Mouse (Mus musculus): ENCODE measurements around the gene Nup188. TPM values are rescaled to one million over a fixed set of nuclear protein-coding genes. Genes with fewer than 3 reads are reported as not detected.

Gene Nup188
- polyA plus RNA-seq (2012; rRNA removed): 15.7 and 16.5 TPM in 2 replicates

DNA sequence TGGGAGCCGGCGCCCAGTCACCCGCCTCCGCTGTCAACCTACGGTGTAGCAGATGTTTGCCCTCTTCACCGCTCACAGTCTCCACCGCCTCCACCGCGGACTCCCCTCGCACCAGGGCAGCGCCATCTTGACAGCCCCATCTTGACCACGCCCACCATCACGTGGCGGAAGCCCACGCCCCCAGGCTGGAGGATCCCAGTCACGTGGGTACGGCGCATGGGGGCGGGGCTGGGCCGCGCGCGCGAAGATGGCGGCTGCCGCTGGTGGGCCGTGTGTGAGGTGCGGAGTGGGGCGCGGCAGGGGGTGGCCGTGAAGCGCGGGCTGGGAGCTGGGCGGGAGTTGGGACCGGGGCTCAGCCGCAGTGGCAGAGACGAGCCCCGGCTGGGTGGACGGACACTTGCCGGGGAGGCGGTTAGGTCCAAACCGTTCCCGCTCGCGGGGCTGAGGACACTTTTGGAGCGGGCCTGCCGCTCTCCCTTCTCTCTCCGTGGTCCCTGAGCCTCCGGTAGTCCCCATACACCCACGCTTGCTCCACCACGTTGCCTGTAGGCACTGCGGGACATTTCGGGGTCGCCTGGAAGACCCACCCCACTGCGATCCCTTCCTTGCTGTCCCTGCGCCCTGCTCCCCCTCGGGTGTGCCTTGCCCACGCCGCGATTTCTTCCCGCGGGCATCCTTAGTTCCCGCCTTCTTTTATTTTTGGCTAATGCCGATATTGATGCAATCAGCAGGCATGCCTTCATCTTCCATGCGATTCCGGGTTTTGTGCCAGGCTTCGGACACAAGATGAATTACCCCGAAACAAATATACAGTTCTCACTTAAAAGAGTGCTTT, at the start of gene Nup188, which contains the start of gene Dolk:
Gene Nup188 (plus strand): TSS at position 206 of the 835 bp plus-strand sequence.
Gene Dolk (minus strand): TSS at position 143 of the 835 bp plus-strand sequence.
- Histone ChIP-seq H3K4me1 (ENCODE audit: control insufficient read depth, insufficient read depth, low read length) (peaks cover 4% of the 10 kb centered on the region; the same call in 1 of the 2 replicates), H3K27ac (ENCODE audit: insufficient read depth, low read length) (no peak within 1 kb of the TSS), H3K4me3 (ENCODE audit: insufficient read depth, low read length) (peak within 1 kb of the TSS; percentile 83)
- TF ChIP-seq POLR2A (IDR thresholded peaks at IDR 0.05; ENCODE audit: extremely low read depth, insufficient read depth, low read length): peak; percentile 90
- no peak for TF ChIP-seq CTCF (IDR thresholded peaks at IDR 0.05; ENCODE audit: extremely low read depth, insufficient read depth, low read length)

- peaks cover 8% of the 10 kb centered on the region for H3K4me1 ChIP-seq (ENCODE audit: control insufficient read depth, insufficient read depth, low read length)
- no peak for TF ChIP-seq POLR2A (IDR thresholded peaks at IDR 0.05; ENCODE audit: extremely low read depth, insufficient read depth, low read length)
- no peak for TF ChIP-seq CTCF (IDR thresholded peaks at IDR 0.05; ENCODE audit: extremely low read depth, insufficient read depth, low read length)
- peak overlapping the region; percentile 73; the same call in 1 of the 2 replicates for H3K27ac ChIP-seq (ENCODE audit: insufficient read depth, low read length)
- peak overlapping the region; percentile 93 for H3K4me3 ChIP-seq (ENCODE audit: insufficient read depth, low read length)
These were observed 49.6 kb upstream of the Nup188 start for GRCm38 (mm10) chr2:30236426-30237198.

DNA sequence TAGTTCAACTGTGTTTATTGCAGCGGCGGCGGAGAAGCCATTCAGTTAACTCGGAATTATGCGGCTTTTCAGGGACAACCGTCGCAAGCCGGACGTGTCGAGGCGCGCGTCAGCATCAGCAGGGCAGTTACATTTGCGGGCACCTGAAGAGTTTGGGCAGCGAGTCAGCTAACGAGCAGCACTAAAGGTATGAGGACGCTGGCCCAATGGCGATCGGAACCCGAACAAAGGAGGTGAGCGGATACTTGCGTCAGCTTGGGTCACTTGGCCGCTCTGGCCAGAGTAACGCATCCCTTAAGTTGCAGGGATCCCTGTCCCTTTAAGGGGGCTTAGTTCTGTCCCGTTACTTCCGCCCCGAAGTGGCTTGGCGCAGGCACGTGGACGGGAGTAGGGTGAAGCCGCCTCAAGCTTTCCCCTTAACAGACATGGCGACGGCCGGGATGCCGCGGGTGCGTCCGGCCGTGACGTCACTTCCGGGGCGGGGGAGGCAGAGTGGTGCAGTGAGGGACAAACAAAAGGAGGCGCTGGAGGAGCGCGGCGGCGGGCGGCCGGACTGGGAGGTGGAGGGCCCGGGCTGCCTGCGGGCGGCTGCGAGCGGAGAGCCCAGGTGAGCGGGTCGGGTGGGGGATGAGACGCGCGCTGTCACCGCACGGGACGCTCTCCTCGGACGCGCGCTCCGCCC, 48.9 kb upstream of the Nup188 start, which contains the start of gene Lrrc8a:
Gene Lrrc8a (plus strand): TSS at position 517 of the 682 bp plus-strand sequence.
- Histone ChIP-seq H3K4me3 (ENCODE audit: insufficient read depth, low read length) (peak within 1 kb of the TSS; percentile 93), H3K27ac (ENCODE audit: insufficient read depth, low read length) (peak within 1 kb of the TSS; percentile 81), H3K4me1 (ENCODE audit: control insufficient read depth, insufficient read depth, low read length) (peaks cover 8% of the 10 kb centered on the region)
- TF ChIP-seq POLR2A (IDR thresholded peaks at IDR 0.05; ENCODE audit: extremely low read depth, insufficient read depth, low read length): peak; percentile 68
- no peak for TF ChIP-seq CTCF (IDR thresholded peaks at IDR 0.05; ENCODE audit: extremely low read depth, insufficient read depth, low read length)

- TF ChIP-seq CTCF (IDR thresholded peaks at IDR 0.05; ENCODE audit: extremely low read depth, insufficient read depth, low read length) (no peak), POLR2A (IDR thresholded peaks at IDR 0.05; ENCODE audit: extremely low read depth, insufficient read depth, low read length) (no peak)
- Histone ChIP-seq H3K4me3 (ENCODE audit: insufficient read depth, low read length) (peak overlapping the region; percentile 93), H3K4me1 (ENCODE audit: control insufficient read depth, insufficient read depth, low read length) (peaks cover 8% of the 10 kb centered on the region), H3K27ac (ENCODE audit: insufficient read depth, low read length) (peak overlapping the region; percentile 81)
These were observed 48.3 kb upstream of the Nup188 start for GRCm38 (mm10) chr2:30237881-30238280.

DNA sequence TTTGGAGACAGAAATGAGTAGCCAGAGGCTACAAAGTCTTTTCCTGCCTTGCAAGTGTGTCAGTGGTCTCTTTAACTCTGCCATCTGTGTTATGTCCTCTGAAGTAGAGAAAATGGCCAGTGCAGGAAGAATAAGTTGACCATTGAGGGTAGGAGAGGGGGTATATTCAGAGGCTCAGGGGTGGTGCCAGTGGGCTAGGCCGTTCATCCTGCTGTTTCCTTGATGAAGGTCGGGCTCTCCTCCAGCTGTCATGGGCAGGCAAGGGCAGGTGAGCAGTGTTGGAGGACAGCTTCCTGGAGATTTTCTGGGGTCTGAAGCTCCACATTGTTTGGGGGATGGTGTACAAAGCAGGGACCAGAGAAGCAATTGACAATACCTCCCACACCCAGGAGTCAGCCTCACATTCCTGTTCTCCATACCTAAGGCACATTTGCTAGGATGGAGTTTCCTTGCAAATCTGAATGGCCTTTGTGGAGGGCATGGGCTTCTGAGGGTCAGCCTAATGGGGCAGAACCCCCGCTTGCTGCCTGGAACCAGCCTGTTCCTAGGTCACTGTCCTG, 47.2 kb upstream of the Nup188 start:
- no peak for TF ChIP-seq CTCF (IDR thresholded peaks at IDR 0.05; ENCODE audit: extremely low read depth, insufficient read depth, low read length)
- TF ChIP-seq POLR2A (IDR thresholded peaks at IDR 0.05; ENCODE audit: extremely low read depth, insufficient read depth, low read length): no peak
- peak overlapping the region; percentile 81; the same call in 1 of the 2 replicates for H3K27ac ChIP-seq (ENCODE audit: insufficient read depth, low read length)

GRCm38 (mm10) chr2:30239777-30240176, 46.4 kb upstream of the Nup188 start:
- peaks cover 8% of the 10 kb centered on the region for H3K4me1 ChIP-seq (ENCODE audit: control insufficient read depth, insufficient read depth, low read length)
- TF ChIP-seq POLR2A (IDR thresholded peaks at IDR 0.05; ENCODE audit: extremely low read depth, insufficient read depth, low read length): no peak
- TF ChIP-seq CTCF (IDR thresholded peaks at IDR 0.05; ENCODE audit: extremely low read depth, insufficient read depth, low read length): no peak
- H3K27ac ChIP-seq (ENCODE audit: insufficient read depth, low read length): no peak overlapping the region
- H3K4me3 ChIP-seq (ENCODE audit: insufficient read depth, low read length): no peak overlapping the region; the same call in 1 of the 2 replicates

More for the DNA sequence above, 47.2 kb upstream of the Nup188 start:
- H3K4me1 ChIP-seq (ENCODE audit: control insufficient read depth, insufficient read depth, low read length): peaks cover 8% of the 10 kb centered on the region
- H3K4me3 ChIP-seq (ENCODE audit: insufficient read depth, low read length): peak overlapping the region; percentile 93

GRCm38 (mm10) chr2:30240267-30240666, 45.9 kb upstream of the Nup188 start, which contains the start of gene Gm28035:
TSS of gene Gm28035 (plus strand) at chr2:30240567.
- Histone ChIP-seq H3K4me3 (ENCODE audit: insufficient read depth, low read length) (peak within 1 kb of the TSS; percentile 93; the same call in 1 of the 2 replicates), H3K4me1 (ENCODE audit: control insufficient read depth, insufficient read depth, low read length) (peaks cover 8% of the 10 kb centered on the region), H3K27ac (ENCODE audit: insufficient read depth, low read length) (no peak within 1 kb of the TSS)
- TF ChIP-seq POLR2A (IDR thresholded peaks at IDR 0.05; ENCODE audit: extremely low read depth, insufficient read depth, low read length) (no peak), CTCF (IDR thresholded peaks at IDR 0.05; ENCODE audit: extremely low read depth, insufficient read depth, low read length) (no peak)

GRCm38 (mm10) chr2:30242509-30242908, 43.7 kb upstream of the Nup188 start:
- Histone ChIP-seq H3K4me1 (ENCODE audit: control insufficient read depth, insufficient read depth, low read length) (peaks cover 11% of the 10 kb centered on the region), H3K4me3 (ENCODE audit: insufficient read depth, low read length) (no peak overlapping the region), H3K27ac (ENCODE audit: insufficient read depth, low read length) (no peak overlapping the region)
- no peak for TF ChIP-seq POLR2A (IDR thresholded peaks at IDR 0.05; ENCODE audit: extremely low read depth, insufficient read depth, low read length)
- TF ChIP-seq CTCF (IDR thresholded peaks at IDR 0.05; ENCODE audit: extremely low read depth, insufficient read depth, low read length): no peak
